Mouse (Mus musculus) embryonic stem cell, embryonic (primary cell): ENCODE measurements around the gene Mrpl16.

Source experiments
- CTCF ChIA-PET, 4 experiments: fragments of 300-600 bp in 2 of 4; fragments of 350-600 bp in 2 of 4; sonication (Branson Sonifier 250); formaldehyde crosslinking; loops; one replicate each; lab custom pipeline; 2022; ENCODE audit warnings: inconsistent platforms in 2 of 4; lab: Charles Lee
- POLR2A ChIA-PET, 4 experiments: fragments of 300-600 bp in 2 of 4; fragments of 350-600 bp in 2 of 4; sonication (Branson Sonifier 250); formaldehyde crosslinking; loops; one replicate each; lab custom pipeline; 2022; ENCODE audit warnings: antibody characterized with exemption in 4 of 4, inconsistent platforms in 1 of 4; lab: Charles Lee

Gene Mrpl16

GRCm38 (mm10) chr19:11816706-11817105, 46.5 kb downstream of the Mrpl16 start:
- CTCF ChIA-PET = interaction anchor here in 1 of 4 experiments (0.6 to 5.1 kb wide), 3 partner anchors 8 to 1577 kb away, joined by 5 to 72 read pairs (median 56); no protein-coding TSS in a partner anchor
- POLR2A ChIA-PET = interaction anchor here in 2 of 4 experiments (0.6 to 11.6 kb wide), 10 partner anchors 11 to 191 kb away, joined by 3 to 377 read pairs (median 34); partner anchors contain the start of genes Mrpl16 (in 1 of the 2) and Patl1 (in 1 of the 2)

DNA sequence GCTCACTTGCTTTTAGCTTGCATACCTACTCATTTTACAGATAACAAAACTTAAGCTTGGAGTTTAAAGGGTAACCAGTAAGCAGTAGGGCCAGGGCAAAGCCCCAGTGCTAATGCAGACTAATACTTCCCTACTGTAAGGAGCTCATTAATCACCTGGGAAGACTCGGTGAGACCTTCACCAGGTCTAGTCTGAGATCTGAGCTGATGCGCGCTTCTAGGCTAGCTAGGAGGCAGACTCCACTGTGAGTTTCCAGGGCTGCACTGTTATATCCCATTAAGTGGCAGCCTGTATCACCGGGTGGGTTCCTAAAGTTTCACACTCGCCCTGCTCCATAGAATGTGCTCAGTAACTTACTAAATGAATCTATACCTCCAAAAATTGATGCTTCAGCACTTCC, 47.4 kb downstream of the Mrpl16 start:
- CTCF ChIA-PET = interaction anchor here in 3 of 4 experiments (0.6 to 5.1 kb wide), 6 partner anchors 9 to 517 kb away, joined by 4 to 72 read pairs (median 11); partner anchors contain the start of gene Osbp (in 1 of the 3)
- POLR2A ChIA-PET = interaction anchor here (1.1 to 11.6 kb wide), 26 partner anchors 8 to 194 kb away, joined by 3 to 377 read pairs (median 9); partner anchors contain the start of genes Osbp (in 2 of the 4), Patl1 (in 2 of the 4), Mrpl16 (in 1 of the 4) and Olfr1418 (in 1 of the 4)

GRCm38 (mm10) chr19:11818199-11819142, 48.3 kb downstream of the Mrpl16 start:
- CTCF ChIA-PET = interaction anchor here (0.6 to 5.1 kb wide), 22 partner anchors 9 to 1049 kb away, joined by 3 to 72 read pairs (median 4); partner anchors contain the start of genes Mrpl16 (in 1 of the 4) and Osbp (in 1 of the 4)
- POLR2A ChIA-PET = interaction anchor here (0.6 to 11.6 kb wide), 54 partner anchors 9 to 822 kb away, joined by 3 to 377 read pairs (median 4); partner anchors contain the start of genes Mrpl16 (in 2 of the 4), Osbp (in 2 of the 4), Patl1 (in 2 of the 4) and Olfr1418 (in 1 of the 4)

- ChIA-PET CTCF (interaction anchor here (0.5 to 5.1 kb wide), 42 partner anchors 9 to 1048 kb away, joined by 3 to 72 read pairs (median 4); partner anchors contain the start of genes Mrpl16 (in 1 of the 4) and Osbp (in 1 of the 4)), POLR2A (interaction anchor here (0.6 to 11.6 kb wide), 55 partner anchors 9 to 823 kb away, joined by 3 to 377 read pairs (median 5); partner anchors contain the start of genes Osbp (in 3 of the 4), Mrpl16 (in 2 of the 4) and Patl1 (in 2 of the 4))
These were observed 49.0 kb downstream of the Mrpl16 start, which contains the start of gene Stx3 for GRCm38 (mm10) chr19:11819143-11819700. TSS of gene Stx3 (minus strand) at chr19:11819403.

- POLR2A ChIA-PET = interaction anchor here in 3 of 4 experiments (0.6 to 11.6 kb wide), 33 partner anchors 8 to 192 kb away, joined by 3 to 377 read pairs (median 5); partner anchors contain the start of genes Osbp (in 3 of the 3), Mrpl16 (in 2 of the 3) and Patl1 (in 2 of the 3)
- CTCF ChIA-PET = interaction anchor here (0.5 to 5.1 kb wide), 39 partner anchors 9 to 697 kb away, joined by 3 to 72 read pairs (median 4); partner anchors contain the start of gene Mrpl16 (in 1 of the 4)
These were observed 49.6 kb downstream of the Mrpl16 start for GRCm38 (mm10) chr19:11819800-11820199.

DNA sequence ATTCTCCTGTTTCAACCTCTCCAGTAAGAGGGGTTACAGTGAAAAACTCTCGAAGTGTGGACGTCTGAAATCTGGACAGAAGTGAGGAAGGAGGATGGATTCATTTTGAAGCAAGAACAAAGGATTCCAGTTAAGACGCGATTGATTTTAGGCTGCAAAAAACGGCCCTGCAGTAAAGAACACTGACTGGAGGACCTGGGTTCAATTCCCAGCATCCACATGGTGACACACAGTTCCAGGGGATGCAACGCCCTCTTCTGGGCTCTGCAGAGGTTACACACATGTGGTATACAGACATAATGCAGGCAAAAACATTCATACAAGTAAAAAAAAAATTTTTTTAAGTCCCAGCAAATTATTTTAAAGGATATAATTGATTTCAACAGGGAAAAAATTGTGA, 50.0 kb downstream of the Mrpl16 start:
- ChIA-PET CTCF (interaction anchor here (0.6 to 5.1 kb wide), 39 partner anchors 10 to 1720 kb away, joined by 3 to 72 read pairs (median 5); partner anchors contain the start of genes Mrpl16 (in 1 of the 4) and Ms4a6b (in 1 of the 4)), POLR2A (interaction anchor here in 3 of 4 experiments (0.6 to 11.6 kb wide), 32 partner anchors 8 to 191 kb away, joined by 3 to 377 read pairs (median 6); partner anchors contain the start of genes Osbp (in 3 of the 3), Mrpl16 (in 2 of the 3) and Patl1 (in 2 of the 3))

DNA sequence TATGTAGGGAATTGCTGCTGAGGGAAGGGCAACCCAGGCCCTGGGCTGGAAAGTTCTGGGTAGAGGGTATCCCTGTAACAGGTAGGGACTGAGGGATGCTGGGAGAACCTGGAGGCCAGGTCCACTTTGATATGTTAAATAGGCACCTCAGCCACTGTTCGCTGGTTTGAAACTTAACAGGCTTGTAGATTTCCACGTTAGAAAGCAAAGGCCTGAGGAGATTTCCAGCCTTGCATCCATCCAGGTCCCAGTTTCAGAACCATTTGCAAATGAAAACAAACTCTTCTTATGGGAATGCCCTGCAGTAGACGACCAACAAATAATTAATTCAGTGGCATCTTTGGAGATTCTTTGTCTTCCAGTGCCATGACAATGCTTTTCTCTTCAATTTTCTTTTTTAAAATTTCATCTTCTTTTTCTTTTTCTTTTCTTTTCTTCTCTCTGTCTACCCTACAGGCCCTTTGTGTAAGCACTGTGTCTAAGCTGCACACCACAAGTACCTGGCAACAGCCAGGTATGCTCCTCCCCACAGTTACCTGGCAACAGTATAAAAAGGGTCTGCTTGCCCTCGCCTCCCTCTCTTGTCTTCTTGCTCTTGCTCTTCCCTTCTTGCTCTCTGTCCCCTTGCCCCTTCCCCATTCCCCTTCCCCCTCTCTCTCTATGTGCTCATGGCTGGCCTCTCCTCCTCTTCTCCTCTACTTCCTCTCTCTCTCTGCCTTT, 53.3 kb downstream of the Mrpl16 start:
- ChIA-PET POLR2A (interaction anchor here in 2 of 4 experiments (1.1 to 11.6 kb wide), 8 partner anchors 11 to 142 kb away, joined by 3 to 377 read pairs (median 15); partner anchors contain the start of genes Patl1 (in 2 of the 2) and Osbp (in 1 of the 2)), CTCF (no interaction called here)
